Mouse (Mus musculus): ENCODE results near the gene Slc22a23. TPM values are rescaled to one million over a fixed set of nuclear protein-coding genes. Genes with fewer than 3 reads are reported as not detected.

Slc22a23 gene
- total and polyA plus RNA-seq, 2 experiments from 2014 or later, result 10.3 to 87.9 TPM

- Histone ChIP-seq H3K4me1 (ENCODE audit: insufficient read depth) (no peaks in the 10 kb centered on the region), H3K27me3 (ENCODE audit: insufficient read depth, low read length) (no peaks in the 10 kb centered on the region), H3K4me2 (ENCODE audit: low read depth) (no peak overlapping the region), H3K27ac (ENCODE audit: low read depth, low read length) (no peak overlapping the region), H3K36me3 (ENCODE audit: insufficient read depth) (peaks cover 17% of the 10 kb centered on the region), H3K9ac (no peak overlapping the region), H3K4me3 (ENCODE audit: low read depth, low read length) (no peak overlapping the region), H3K9me3 (ENCODE audit: low read length) (no peaks in the 10 kb centered on the region)
- ATAC-seq, result no peak
- 70% methylated on average over 6 of the region's 6 CpGs for WGBS
- DNase-seq, result no peak
- no peak for TF ChIP-seq CTCF (IDR thresholded peaks at IDR 0.05; ENCODE audit: low read depth)
These were observed 41.5 kb downstream of the Slc22a23 start for GRCm38 (mm10) chr13:34303386-34304016.

- no peak for DNase-seq
- no peak overlapping the region for H3K4me3 ChIP-seq (ENCODE audit: low read depth, low read length)
- no peak for ATAC-seq
- H3K4me1 ChIP-seq (ENCODE audit: insufficient read depth), result no peaks in the 10 kb centered on the region
- H3K9ac ChIP-seq, result no peak overlapping the region
- no peak for TF ChIP-seq CTCF (IDR thresholded peaks at IDR 0.05; ENCODE audit: low read depth)
- peaks cover 28% of the 10 kb centered on the region for H3K36me3 ChIP-seq (ENCODE audit: insufficient read depth)
- H3K27ac ChIP-seq (ENCODE audit: low read depth, low read length), result no peak overlapping the region
- H3K9me3 ChIP-seq (ENCODE audit: low read length), result no peaks in the 10 kb centered on the region
- WGBS, result 29% methylated on average over 3 of the region's 3 CpGs
- H3K27me3 ChIP-seq (ENCODE audit: insufficient read depth, low read length), result no peaks in the 10 kb centered on the region
- H3K4me2 ChIP-seq (ENCODE audit: low read depth), result no peak overlapping the region
These were observed 43.4 kb downstream of the Slc22a23 start for GRCm38 (mm10) chr13:34301585-34301984.

GRCm38 (mm10) chr13:34299351-34300333 lies 45.3 kb downstream of the Slc22a23 start:
- no peaks in the 10 kb centered on the region for H3K9me3 ChIP-seq (ENCODE audit: low read length)
- no peak overlapping the region for H3K4me2 ChIP-seq (ENCODE audit: low read depth)
- H3K9ac ChIP-seq, result no peak overlapping the region
- no peaks in the 10 kb centered on the region for H3K27me3 ChIP-seq (ENCODE audit: insufficient read depth, low read length)
- DNase-seq (no peak), ATAC-seq (no peak)
- H3K27ac ChIP-seq (ENCODE audit: low read depth, low read length), result no peak overlapping the region
- peaks cover 28% of the 10 kb centered on the region for H3K36me3 ChIP-seq (ENCODE audit: insufficient read depth)
- no peak overlapping the region for H3K4me3 ChIP-seq (ENCODE audit: low read depth, low read length)
- 91% methylated on average over 7 of the region's 7 CpGs for WGBS
- no peaks in the 10 kb centered on the region for H3K4me1 ChIP-seq (ENCODE audit: insufficient read depth)
- peak; percentile 47 for TF ChIP-seq CTCF (IDR thresholded peaks at IDR 0.05; ENCODE audit: low read depth)

GRCm38 (mm10) chr13:34298674-34299073 lies 46.3 kb downstream of the Slc22a23 start:
- Histone ChIP-seq H3K27me3 (ENCODE audit: insufficient read depth, low read length) (no peaks in the 10 kb centered on the region), H3K4me2 (ENCODE audit: low read depth) (no peak overlapping the region), H3K9me3 (ENCODE audit: low read length) (no peaks in the 10 kb centered on the region), H3K4me1 (ENCODE audit: insufficient read depth) (no peaks in the 10 kb centered on the region), H3K4me3 (ENCODE audit: low read depth, low read length) (no peak overlapping the region), H3K27ac (ENCODE audit: low read depth, low read length) (no peak overlapping the region), H3K36me3 (ENCODE audit: insufficient read depth) (peaks cover 22% of the 10 kb centered on the region), H3K9ac (no peak overlapping the region)
- ATAC-seq (no peak), DNase-seq (no peak)
- TF ChIP-seq CTCF (IDR thresholded peaks at IDR 0.05; ENCODE audit: low read depth), result no peak
- 99% methylated on average over 5 of the region's 5 CpGs for WGBS

- H3K36me3 ChIP-seq (ENCODE audit: insufficient read depth), result peaks cover 22% of the 10 kb centered on the region
- no peaks in the 10 kb centered on the region for H3K4me1 ChIP-seq (ENCODE audit: insufficient read depth)
- no peaks in the 10 kb centered on the region for H3K27me3 ChIP-seq (ENCODE audit: insufficient read depth, low read length)
- H3K4me2 ChIP-seq (ENCODE audit: low read depth), result no peak overlapping the region
- TF ChIP-seq CTCF (IDR thresholded peaks at IDR 0.05; ENCODE audit: low read depth), result no peak
- no peak overlapping the region for H3K4me3 ChIP-seq (ENCODE audit: low read depth, low read length)
- no peak for ATAC-seq
- WGBS, result 98% methylated on average over 6 of the region's 6 CpGs
- H3K9ac ChIP-seq, result no peak overlapping the region
- no peak for DNase-seq
- no peak overlapping the region for H3K27ac ChIP-seq (ENCODE audit: low read depth, low read length)
- no peaks in the 10 kb centered on the region for H3K9me3 ChIP-seq (ENCODE audit: low read length)
These were observed 46.9 kb downstream of the Slc22a23 start for GRCm38 (mm10) chr13:34298061-34298460.

- DNase-seq, result no peak
- Histone ChIP-seq H3K4me2 (ENCODE audit: low read depth) (no peak overlapping the region), H3K9ac (no peak overlapping the region), H3K27ac (ENCODE audit: low read depth, low read length) (no peak overlapping the region), H3K4me1 (ENCODE audit: insufficient read depth) (no peaks in the 10 kb centered on the region), H3K4me3 (ENCODE audit: low read depth, low read length) (no peak overlapping the region), H3K9me3 (ENCODE audit: low read length) (no peaks in the 10 kb centered on the region), H3K36me3 (ENCODE audit: insufficient read depth) (peaks cover 16% of the 10 kb centered on the region), H3K27me3 (ENCODE audit: insufficient read depth, low read length) (no peaks in the 10 kb centered on the region)
- ATAC-seq, result no peak
- TF ChIP-seq CTCF (IDR thresholded peaks at IDR 0.05; ENCODE audit: low read depth), result no peak
- WGBS, result 95% methylated on average over 12 of the region's 12 CpGs
These were observed 49.1 kb downstream of the Slc22a23 start for GRCm38 (mm10) chr13:34295787-34296435.
